Mouse (Mus musculus) urinary bladder, adult 18-20 months (tissue): ENCODE data around the gene Myo1e.
A peak's percentile ranks its signal among the peaks of the same experiment; 100 is the strongest.
"Not testable (repeated sequence)": the region's sequence is repeated elsewhere in the genome, so short reads cannot be mapped to it uniquely, and the experiment has no call there.

Experiments
- DNase-seq, 2 experiments: peaks; one replicate each; pipeline ENCODE4 v3.0.0; 2022; ENCODE audit warnings: low spot score in 2 of 2, mixed read lengths in 2 of 2

Gene Myo1e

GRCm38 (mm10) chr9:70251441-70251985 lies 44.4 kb downstream of the Myo1e start:
- DNase-seq = no peak

- no peak for DNase-seq
These were observed 45.9 kb downstream of the Myo1e start for GRCm38 (mm10) chr9:70253016-70253415.

DNA sequence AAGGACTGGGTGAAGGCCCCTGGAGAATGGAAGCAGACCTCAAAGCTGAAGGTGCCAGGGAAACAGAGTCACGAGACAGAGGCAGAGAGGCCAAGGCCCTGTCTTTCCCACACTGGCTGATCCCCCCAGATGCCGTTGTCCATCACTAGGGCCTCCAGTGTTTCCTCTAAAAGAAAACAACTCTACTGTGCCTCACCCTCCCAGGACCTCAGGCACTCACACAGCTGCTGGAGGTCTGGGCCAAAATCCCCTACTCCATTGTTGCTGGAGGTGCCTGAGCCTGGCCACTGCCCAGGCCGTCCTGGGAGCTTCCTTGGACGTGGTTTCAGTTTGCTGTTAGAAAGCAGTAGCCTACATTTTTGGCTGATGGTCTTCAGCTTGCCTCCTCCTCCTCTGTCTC lies 47.9 kb downstream of the Myo1e start:
- no peak for DNase-seq

- not testable (repeated sequence) for DNase-seq
These were observed 48.9 kb downstream of the Myo1e start for GRCm38 (mm10) chr9:70256027-70256426.

GRCm38 (mm10) chr9:70257289-70258101 lies 50.3 kb downstream of the Myo1e start:
- DNase-seq = no peak

DNA sequence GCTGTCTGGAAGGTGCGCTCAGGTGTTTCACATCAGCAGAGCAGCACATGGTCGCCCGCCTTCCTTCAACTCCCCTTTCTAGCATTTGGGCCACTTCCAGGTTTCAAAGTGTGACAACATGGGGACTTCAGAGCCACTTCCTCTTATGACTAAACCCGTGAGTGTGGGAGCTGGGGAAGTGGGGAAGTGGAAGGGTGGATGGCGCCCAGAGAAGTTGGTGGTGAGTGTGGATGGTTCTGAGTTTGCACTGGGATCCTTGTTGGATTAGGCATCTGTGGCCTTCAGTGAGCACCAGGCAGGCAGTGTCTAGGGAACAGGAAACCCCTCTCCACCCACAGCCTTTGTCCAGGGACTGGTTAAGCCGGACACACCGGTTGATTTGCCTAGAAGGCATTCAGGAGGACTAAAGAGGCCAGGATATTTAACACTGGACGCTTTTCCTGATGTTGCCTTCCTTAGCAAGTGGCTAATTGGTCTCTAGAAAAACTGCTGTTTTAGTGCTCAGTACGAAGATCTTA lies 53.2 kb downstream of the Myo1e start:
- DNase-seq = peak in 1 of 2 experiments; percentile 76

DNA sequence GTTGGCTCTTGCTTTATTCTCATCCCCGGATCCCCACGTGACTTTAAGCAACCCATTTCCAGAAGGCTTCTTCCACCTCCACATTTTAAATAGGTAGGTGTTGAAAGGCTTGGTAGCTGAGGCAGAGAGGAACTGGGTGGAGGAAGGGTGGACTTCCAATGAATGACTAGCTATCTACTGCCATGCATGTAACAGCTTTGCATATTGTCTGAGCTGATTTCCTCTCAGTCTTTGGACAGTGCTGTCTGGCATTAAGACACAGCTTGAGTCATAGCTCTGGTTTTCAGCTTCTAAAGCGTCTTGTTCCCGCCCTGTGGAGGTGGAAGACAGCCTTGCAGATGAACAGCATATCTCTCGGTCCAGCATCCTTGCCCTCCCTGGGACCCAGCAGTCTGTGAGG lies 54.5 kb downstream of the Myo1e start:
- DNase-seq = no peak

DNA sequence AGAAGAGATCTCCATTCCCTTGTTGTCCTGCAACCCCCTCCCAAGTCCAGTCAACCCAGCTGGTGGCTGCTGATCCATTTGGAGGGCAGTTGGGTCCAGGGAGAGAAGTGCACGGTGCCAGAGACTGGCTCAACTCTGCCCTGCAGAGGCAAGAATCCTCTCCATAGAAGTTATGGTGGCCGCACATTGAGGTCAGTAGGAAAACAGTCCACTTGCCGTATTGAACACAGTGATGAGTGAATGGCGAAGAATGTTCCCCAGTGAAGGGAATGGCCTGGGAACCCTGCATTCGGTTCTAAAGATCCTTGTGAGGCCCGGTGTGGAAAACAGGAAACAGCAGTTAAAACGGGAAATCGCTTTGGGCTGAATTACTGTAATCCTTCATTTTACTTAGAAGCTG lies 56.0 kb downstream of the Myo1e start:
- no peak for DNase-seq

DNA sequence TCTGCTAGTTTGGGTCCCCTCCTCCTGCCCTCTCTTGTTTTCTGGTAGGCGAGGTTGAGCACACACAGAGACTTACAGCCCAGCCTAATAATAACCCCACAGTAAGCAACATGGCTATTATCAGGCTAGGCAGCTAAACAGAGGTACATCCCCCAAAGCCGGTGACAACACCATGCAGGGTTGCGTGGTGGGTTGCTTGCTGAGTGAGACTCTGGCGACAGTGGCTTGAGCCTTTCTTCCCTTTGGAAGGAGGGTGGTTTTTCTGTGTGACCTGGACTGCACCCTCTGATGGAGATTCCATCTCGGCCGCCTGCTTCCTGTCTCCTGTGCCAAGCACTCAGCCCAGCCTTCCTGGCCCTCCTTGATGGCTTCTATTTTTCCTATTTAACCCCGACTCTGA lies 56.6 kb downstream of the Myo1e start:
- DNase-seq = no peak

GRCm38 (mm10) chr9:70265513-70265912 lies 58.4 kb downstream of the Myo1e start:
- no peak for DNase-seq

DNA sequence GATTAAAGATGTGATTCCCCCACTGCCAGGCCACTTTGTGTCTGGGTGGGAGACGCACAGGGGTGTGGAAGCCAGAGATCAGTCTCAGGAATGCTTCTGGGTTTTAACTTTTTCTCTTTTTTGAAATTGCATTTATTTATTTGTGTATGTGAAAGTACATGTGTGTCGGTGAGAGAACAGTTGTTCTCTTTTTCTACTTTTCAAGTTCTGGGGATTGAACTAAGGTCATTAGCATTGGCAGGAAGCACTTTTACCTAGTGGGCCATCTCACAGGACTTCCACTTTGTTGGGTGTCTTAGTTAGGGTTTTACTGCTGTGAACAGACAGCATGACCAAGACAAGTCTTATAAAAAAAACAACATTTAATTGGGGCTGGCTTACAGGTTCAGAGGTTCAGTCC lies 59.0 kb downstream of the Myo1e start:
- DNase-seq = no peak

DNA sequence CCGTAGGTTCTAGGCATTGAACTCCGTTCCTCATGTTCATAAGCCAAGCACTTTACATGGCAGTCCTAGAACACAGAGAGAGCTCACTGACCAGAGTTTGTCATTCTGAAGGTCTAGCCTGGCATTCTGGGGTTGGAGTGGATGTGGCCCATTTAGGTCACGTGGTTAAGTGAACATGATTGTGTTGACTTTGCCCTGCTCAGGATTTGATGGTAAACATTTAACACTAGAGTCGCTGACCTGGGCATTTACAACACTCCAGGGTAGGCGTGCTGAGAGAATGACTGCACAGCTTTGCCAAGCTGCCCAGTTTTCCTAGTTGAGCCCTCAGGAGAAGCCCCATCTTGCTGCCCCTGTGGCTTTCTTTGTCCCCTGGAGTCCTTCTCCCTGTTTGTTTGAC lies 60.0 kb downstream of the Myo1e start:
- DNase-seq = no peak

DNA sequence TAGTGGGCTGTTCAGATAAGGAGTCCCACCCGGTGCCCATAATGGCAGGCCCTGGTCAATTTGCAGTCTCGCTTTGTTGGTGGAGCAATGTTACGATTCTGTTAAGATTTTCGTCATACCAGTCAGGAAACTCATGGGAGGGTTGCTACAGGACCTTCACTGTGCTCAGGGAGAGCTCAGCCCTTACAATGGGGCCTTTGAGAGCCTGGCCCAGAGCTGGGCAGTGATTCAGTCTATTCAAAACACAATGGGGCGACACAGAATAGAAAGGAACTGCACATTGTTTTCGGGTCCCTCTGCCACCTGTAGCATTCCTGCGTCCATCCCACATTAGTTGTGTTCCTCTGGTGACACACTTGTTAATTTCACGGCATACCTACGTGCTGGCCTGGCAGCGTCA lies 62.2 kb downstream of the Myo1e start:
- DNase-seq = no peak

DNA sequence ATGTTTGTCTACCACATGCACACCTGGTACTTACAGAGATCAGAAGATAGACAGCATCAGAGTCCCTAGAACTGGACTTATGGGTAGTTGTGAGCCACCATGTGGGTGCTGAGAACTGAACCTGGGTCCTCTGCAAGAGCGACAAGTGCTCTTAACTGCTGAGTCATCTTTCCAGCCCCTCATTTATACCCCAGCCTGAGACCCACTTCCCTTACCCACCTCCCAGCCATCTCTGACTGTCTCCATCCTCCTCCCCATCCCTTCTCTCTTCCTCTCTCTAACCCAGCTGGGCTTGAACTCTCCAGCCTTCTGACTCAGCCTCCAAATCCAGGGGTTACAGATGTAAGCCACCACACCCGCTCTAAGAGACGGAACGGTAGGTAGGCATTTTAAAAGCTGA lies 63.3 kb downstream of the Myo1e start:
- DNase-seq = no peak

DNA sequence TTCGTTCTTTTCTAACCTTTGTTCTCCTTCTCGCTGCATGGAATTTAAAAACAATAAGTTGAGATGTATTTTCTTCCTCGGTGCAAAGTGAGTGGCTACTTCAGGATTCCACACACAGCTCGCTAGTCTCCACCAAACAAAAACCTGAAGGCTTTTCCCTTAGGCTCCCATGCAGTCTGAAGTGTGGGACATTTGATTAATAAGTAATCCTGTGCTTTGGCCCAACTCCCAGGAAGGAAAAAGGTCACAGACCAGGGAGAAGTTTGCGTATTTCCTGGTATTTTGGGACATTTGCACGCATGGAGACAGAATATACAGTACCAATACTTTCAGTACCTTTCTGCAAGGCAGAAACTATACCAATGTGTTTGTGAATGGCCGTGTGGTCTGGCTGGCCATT lies 64.0 kb downstream of the Myo1e start:
- DNase-seq = no peak

- DNase-seq = no peak
These were observed 64.5 kb downstream of the Myo1e start for GRCm38 (mm10) chr9:70271631-70272030.

GRCm38 (mm10) chr9:70274071-70274470 lies 66.9 kb downstream of the Myo1e start:
- no peak for DNase-seq

DNA sequence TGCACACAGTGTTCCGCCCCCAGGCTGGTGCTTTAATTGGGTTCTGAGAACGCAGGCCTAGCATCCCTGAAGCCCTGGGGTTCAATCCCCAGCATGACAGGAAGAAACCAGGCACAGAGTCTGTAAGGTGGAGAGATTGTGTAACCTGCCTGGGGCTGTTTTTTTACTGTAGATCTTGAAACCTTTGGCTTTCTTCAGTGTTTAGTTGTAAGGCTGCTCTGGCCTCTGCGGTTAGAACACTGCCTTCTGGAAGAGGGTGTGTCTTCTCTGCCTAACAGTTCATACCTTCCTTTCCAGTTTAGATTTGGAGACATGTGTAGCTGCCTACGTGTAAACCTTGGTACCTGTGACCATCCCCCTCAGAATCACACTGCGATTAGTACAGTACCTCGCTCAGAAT lies 67.3 kb downstream of the Myo1e start:
- no peak for DNase-seq

GRCm38 (mm10) chr9:70274887-70275555 lies 67.9 kb downstream of the Myo1e start:
- DNase-seq = no peak

GRCm38 (mm10) chr9:70277076-70277475 lies 69.9 kb downstream of the Myo1e start:
- no peak for DNase-seq

- no peak for DNase-seq
These were observed 70.4 kb downstream of the Myo1e start for GRCm38 (mm10) chr9:70277529-70277982.

- no peak for DNase-seq
These were observed 74.3 kb downstream of the Myo1e start for GRCm38 (mm10) chr9:70281407-70281806.

DNA sequence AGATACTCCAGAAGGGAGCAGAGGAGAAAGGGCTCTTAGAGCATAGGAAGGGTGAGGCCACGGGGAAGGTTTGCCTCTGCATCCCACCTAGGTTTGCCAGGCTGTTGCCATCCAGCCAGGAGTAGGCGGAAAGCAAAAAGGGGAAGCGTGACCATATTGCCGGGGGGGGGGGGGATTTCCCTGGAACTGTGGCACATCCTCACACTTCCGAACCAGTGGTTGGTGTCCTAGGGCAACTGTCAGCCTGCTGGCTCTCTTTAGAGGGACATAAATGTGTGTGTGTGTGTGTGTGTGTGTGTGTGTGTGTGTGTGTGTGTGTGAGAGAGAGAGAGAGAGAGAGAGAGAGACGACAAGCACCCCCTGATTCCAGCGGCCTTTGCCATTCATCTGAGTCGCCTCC lies 75.0 kb downstream of the Myo1e start:
- no peak for DNase-seq
